Mouse (Mus musculus) E14TG2a.4 (cell line): ENCODE data around the gene Ldb1.

ENCODE experiments used
- CTCF ChIP-seq: conservative IDR thresholded peaks from 2 replicates; pipeline ENCODE4 v1.5.1; 2014; ENCODE audit warnings: low read length
- POU5F1 ChIP-seq: IDR thresholded peaks from 2 replicates; pipeline ENCODE4 v1.6.1; 2014; ENCODE audit warnings: low read length, borderline replicate concordance

- TF ChIP-seq CTCF (no peak), POU5F1 (no peak)
Measured at GRCm38 (mm10) chr19:46060845-46061244, 15.8 kb upstream of the Ldb1 start.
